Mouse (Mus musculus): ENCODE data around the gene Myo3a. TPM values are rescaled to one million over a fixed set of nuclear protein-coding genes. Genes with fewer than 3 reads are reported as not detected.

The Myo3a gene
- 0.03 and 0.04 TPM in 2 replicates for polyA plus RNA-seq (2012; rRNA removed)

DNA sequence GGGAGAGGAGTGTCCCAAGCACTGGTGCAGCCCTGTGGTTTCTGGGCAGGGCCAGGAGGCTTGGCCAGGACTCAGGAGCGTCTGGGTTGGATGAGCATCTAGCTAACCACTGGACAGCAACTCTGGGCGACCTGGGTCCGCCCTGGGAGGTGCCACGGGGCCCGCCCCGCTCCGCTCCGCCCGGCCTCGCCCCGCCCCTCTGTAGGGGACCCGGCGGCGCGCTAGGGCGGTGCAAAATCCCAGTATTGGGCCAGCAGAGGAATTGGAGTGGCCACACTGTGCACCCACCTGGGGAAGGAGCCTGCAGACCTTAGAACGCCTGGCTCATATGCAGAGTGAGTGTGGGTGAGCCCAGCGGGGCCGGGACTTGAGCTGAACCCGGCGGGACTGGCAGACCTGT is at the start of gene Myo3a:
Gene Myo3a, plus strand, starts transcription at position 196 of the 400 bp plus-strand sequence.

GRCm38 (mm10) chr2:22621828-22622731 is 394.8 kb downstream of the Myo3a start, which contains the start of gene Gad2:
Gene Gad2, plus strand, starts transcription at chr2:22622205.

Measured in central nervous system, embryonic 14 days (tissue).